Mouse (Mus musculus) kidney, postnatal 0 days (tissue): ENCODE measurements around the gene Samd14. TPM values are rescaled to one million over a fixed set of nuclear protein-coding genes. Genes with fewer than 3 reads are reported as not detected.

Source experiments
- ATAC-seq: fragments of 200-750 bp; cut with Nextera tagmentation; replicated peaks from 2 replicates; pipeline ENCODE4 v1.8.0; 2017; ENCODE audit warnings: low read depth, moderate number of reproducible peaks, moderate TSS enrichment, moderate library complexity; ENCODE audit not compliant: low FRiP score
- DNase-seq: peaks from one replicate; pipeline ENCODE4 v3.0.0-alpha.2; 2016; ENCODE audit warnings: low spot score
- H3K27ac ChIP-seq: fragments of 300-500 bp; sonication (generic); 2 replicates; pipeline ENCODE4 v1.5.1; 2014; ENCODE audit warnings: mild to moderate bottlenecking
- H3K27me3 ChIP-seq: fragments of 300-500 bp; sonication (generic); 2 replicates; pipeline ENCODE4 v1.6.1; 2014; ENCODE audit warnings: low read length, mixed read lengths; ENCODE audit not compliant: insufficient read depth
- H3K36me3 ChIP-seq: fragments of 300-500 bp; sonication (generic); 2 replicates; pipeline ENCODE4 v1.6.1; 2014; ENCODE audit warnings: low read length, mixed read lengths; ENCODE audit not compliant: insufficient read depth
- H3K4me1 ChIP-seq: fragments of 300-500 bp; sonication (generic); replicated peaks from 2 replicates; pipeline ENCODE4 v1.6.1; 2014; ENCODE audit warnings: antibody characterized with exemption, low read length, mixed read lengths; ENCODE audit not compliant: insufficient read depth
- H3K4me2 ChIP-seq: fragments of 300-500 bp; sonication (generic); 2 replicates; pipeline ENCODE4 v1.6.1; 2014; ENCODE audit warnings: mild to moderate bottlenecking, low read length, moderate library complexity, mixed read lengths
- H3K4me3 ChIP-seq: fragments of 300-500 bp; sonication (generic); replicated peaks from 2 replicates; pipeline ENCODE4 v1.5.1; 2014; ENCODE audit warnings: low read depth, low read length
- H3K9ac ChIP-seq: fragments of 300-500 bp; sonication (generic); 2 replicates; pipeline ENCODE4 v1.6.1; 2014; ENCODE audit warnings: low read depth, low read length
- H3K9me3 ChIP-seq: fragments of 300-500 bp; sonication (generic); replicated peaks from 2 replicates; pipeline ENCODE4 v1.6.1; 2016; ENCODE audit warnings: low read length, inconsistent platforms, mixed read lengths
- CTCF ChIP-seq: IDR thresholded peaks from 2 replicates; pipeline ENCODE4 v1.5.1; 2016; ENCODE audit warnings: antibody characterized with exemption, low read depth, mild to moderate bottlenecking, moderate library complexity
- WGBS: fragments of 180-500 bp; shearing (Covaris S2); extraction: QIAGEN DNeasy Blood & Tissue Kit; methylation state at CpG from one replicate; pipeline ENCODE4 v1.1.7; 2014; 5-methylcytosine and 5-hydroxymethylcytosine counted together
- polyA plus RNA-seq: library from polyadenylated mRNA; unstranded; fragments of >200 nt; fragmentation: Nextera tagmentation; extraction: Ambion mirVana; gene quantifications from 2 replicates; pipeline ENCODE4 v1.2.1, GENCODE M21; 2015

Samd14 gene
- polyA plus RNA-seq, 1 experiment from 2014 or later: 13.1 TPM

DNA sequence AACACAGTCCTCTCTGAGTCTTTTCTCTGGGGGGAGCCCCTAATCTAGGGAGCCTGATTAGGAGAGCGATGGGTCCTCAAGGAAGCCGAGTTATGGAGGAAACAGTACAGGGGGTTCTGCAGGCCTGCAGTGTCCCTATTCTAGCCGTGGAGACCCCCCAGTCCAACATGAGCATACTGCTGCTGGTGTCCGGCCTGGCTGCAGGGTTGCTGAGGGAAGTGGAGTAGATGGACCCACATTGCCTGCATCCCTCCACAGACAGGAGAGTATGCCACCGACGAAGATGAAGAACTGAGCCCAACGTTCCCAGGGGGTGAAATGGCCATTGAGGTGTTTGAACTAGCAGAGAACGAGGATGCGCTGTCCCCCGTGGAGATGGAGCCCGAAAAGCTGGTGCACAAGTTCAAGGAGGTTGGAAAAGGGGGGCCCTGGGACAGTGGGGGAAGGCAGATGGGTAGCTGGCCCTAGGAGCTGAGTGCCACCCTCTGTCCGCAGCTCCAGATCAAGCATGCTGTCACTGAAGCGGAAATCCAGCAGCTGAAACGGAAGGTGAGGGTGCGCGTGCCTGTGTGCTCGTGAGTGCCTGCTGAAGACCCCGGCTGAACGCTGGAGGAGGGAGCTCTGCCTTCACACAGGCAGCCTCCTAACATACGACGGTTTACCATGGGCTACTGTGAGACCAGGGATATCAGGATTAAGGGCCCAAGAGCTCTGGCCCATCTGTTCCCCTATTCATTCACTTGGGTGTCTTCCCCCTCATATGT lies 7.9 kb upstream of the Samd14 start:
- H3K27ac ChIP-seq: no peak overlapping the region
- H3K4me2 ChIP-seq: no peak overlapping the region
- H3K27me3 ChIP-seq: no peaks in the 10 kb centered on the region
- H3K36me3 ChIP-seq: peaks cover 45% of the 10 kb centered on the region
- 86% methylated on average over 21 of the region's 21 CpGs for WGBS
- H3K9me3 ChIP-seq: no peaks in the 10 kb centered on the region
- TF ChIP-seq CTCF: no peak
- ATAC-seq: no peak
- no peak for DNase-seq
- H3K4me3 ChIP-seq: no peak overlapping the region
- no peak overlapping the region for H3K9ac ChIP-seq
- H3K4me1 ChIP-seq: peaks cover 9% of the 10 kb centered on the region; the same call in 1 of the 2 replicates

DNA sequence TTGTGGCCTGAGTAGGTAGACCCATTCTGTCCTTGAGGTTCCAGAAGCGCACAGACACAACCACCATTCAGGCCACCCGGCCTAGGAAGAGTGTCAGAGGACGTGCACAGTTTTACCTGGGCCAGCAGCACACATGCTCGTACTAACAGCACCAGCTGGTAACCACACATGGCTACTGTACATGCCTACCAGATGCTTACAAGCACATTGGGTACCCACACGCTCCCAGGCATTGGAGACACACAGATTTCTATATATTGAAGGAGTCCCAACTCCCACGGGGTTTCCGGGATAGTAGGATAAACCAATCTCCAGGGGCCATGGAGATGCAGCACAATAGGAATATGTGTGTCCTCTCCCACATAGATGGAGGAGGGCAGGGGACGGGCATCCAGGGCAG lies 7.0 kb upstream of the Samd14 start:
- WGBS: 96% methylated on average over 8 of the region's 8 CpGs
- ATAC-seq (no peak), DNase-seq (no peak)
- Histone ChIP-seq H3K4me2 (no peak overlapping the region), H3K27me3 (no peaks in the 10 kb centered on the region), H3K4me1 (peaks cover 9% of the 10 kb centered on the region; the same call in 1 of the 2 replicates), H3K9me3 (no peaks in the 10 kb centered on the region), H3K9ac (no peak overlapping the region), H3K4me3 (no peak overlapping the region), H3K36me3 (peaks cover 40% of the 10 kb centered on the region), H3K27ac (no peak overlapping the region)
- TF ChIP-seq CTCF: no peak

DNA sequence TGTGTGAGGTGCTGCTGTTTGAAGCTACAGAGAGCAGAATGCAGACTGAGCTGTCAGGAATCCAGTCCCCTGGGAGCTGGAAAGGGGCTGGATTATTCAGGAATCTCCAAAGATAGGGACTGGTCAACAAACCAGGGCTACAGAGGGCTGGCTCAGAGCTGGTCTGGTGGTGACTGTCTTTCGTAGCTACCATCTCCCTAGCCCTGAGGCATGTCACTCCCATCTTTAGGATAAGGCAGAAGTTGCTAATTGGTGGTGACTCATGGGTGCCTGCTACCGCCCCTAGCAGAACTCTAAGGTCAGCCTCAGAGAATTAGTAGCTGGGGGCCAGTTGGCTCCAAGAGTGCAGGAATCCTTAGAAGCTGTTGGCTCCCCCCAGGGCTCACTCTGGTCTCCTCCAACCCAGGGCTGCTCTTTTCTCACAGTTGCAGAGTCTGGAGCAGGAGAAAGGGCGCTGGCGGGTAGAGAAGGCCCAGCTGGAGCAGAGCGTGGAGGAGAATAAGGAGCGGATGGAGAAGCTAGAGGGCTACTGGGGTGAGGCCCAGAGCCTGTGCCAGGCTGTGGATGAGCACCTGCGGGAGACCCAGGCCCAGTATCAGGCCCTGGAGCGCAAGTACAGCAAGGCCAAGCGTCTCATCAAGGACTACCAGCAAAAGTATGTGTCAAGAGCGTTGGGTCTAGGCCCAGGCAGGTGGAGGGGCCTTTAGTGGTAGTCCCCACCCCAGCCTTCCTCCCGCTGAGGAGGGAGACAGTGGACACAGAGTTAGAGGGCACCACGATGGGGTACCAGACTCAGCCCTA lies 5.3 kb upstream of the Samd14 start:
- H3K27ac ChIP-seq: no peak overlapping the region
- 82% methylated on average over 12 of the region's 12 CpGs for WGBS
- DNase-seq: no peak
- ATAC-seq: no peak
- no peak for TF ChIP-seq CTCF
- H3K4me2 ChIP-seq: no peak overlapping the region
- 0 out of 2 replicates have a peak overlapping the region, but pooled peaks have one; percentile 23 for H3K9ac ChIP-seq
- H3K4me3 ChIP-seq: no peak overlapping the region
- peaks cover 20% of the 10 kb centered on the region for H3K4me1 ChIP-seq
- H3K36me3 ChIP-seq: peaks cover 26% of the 10 kb centered on the region
- no peaks in the 10 kb centered on the region for H3K27me3 ChIP-seq
- no peaks in the 10 kb centered on the region for H3K9me3 ChIP-seq

DNA sequence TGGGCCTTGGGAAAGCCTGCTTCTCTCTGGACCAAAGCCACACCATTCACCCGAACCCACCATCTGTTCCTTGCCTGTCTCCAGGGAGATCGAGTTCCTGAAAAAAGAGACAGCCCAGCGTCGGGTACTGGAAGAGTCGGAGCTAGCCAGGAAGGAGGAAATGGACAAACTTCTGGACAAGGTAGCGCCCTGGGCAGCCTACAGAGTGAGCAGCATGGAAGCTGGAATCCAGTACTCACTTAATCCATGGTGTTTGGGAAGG lies 4.8 kb upstream of the Samd14 start:
- ATAC-seq (no peak), DNase-seq (no peak)
- H3K27me3 ChIP-seq: no peaks in the 10 kb centered on the region
- H3K4me2 ChIP-seq: no peak overlapping the region
- H3K4me1 ChIP-seq: peaks cover 21% of the 10 kb centered on the region
- H3K36me3 ChIP-seq: peaks cover 20% of the 10 kb centered on the region
- 40% methylated on average over 6 of the region's 6 CpGs for WGBS
- no peak overlapping the region for H3K4me3 ChIP-seq
- no peak for TF ChIP-seq CTCF
- 0 out of 2 replicates have a peak overlapping the region, but pooled peaks have one; percentile 23 for H3K9ac ChIP-seq
- H3K9me3 ChIP-seq: no peaks in the 10 kb centered on the region
- no peak overlapping the region for H3K27ac ChIP-seq

DNA sequence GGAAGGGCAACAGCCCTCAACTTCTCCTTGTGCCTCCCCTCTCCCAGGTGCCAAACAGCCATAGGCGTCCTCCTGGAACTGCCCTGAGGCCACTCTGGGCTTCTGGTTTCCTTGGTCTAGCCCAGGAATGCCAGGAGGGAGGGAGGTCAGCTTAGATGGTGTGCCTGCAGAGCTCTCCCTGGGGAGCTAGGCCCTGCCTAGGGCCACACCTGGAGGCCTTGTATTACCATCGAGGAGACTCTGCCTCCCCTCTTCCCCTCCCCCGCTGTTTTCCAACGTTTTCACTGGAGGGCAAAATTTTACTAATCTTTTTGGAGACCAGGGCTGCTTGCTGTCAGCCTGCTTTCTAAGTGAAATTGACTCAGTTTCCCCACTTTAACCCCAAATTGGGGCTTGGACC lies 3.6 kb upstream of the Samd14 start:
- peaks cover 17% of the 10 kb centered on the region for H3K4me1 ChIP-seq
- DNase-seq (no peak), ATAC-seq (no peak)
- no peak overlapping the region for H3K4me3 ChIP-seq
- H3K9ac ChIP-seq: no peak overlapping the region
- TF ChIP-seq CTCF: no peak
- no peaks in the 10 kb centered on the region for H3K9me3 ChIP-seq
- no peak overlapping the region for H3K27ac ChIP-seq
- H3K36me3 ChIP-seq: peaks cover 19% of the 10 kb centered on the region
- no peaks in the 10 kb centered on the region for H3K27me3 ChIP-seq
- WGBS: 40% methylated on average over 4 of the region's 4 CpGs
- peak overlapping the region; percentile 71; the same call in 1 of the 2 replicates for H3K4me2 ChIP-seq

DNA sequence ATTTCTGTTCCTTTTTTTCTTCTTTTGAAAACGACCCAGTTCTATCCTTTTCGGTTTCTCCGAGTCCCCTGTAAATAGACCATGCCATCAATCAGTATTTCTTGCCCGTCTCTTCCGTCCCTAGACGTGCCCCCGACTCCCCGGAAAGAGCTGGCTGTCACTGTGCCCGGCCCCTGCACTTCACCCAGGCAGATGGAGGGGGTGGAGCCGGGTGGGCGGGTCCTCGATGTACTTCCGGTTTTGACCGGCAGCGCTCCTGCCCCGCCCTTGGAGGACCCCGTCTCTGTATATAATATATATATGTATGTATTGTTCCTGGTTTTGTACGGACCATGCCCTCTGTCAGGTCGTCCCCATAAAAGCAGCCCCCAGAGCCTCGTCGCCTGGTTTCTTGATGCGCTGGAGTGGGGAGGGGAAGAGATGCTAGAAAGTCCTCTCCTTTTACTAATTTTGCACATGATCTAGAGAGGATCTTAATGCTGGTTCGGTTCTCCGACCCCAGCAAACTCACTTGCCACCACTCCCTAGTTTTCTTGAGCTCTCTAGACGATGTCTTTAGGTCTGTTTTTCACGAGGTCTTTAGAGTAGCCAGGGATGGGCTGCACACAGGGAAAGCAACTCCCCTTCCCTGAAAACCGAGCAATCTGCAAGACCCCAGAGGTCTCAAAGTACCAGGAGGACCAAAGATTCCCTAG lies 3.0 kb upstream of the Samd14 start:
- H3K4me2 ChIP-seq: peak overlapping the region; percentile 71
- H3K9me3 ChIP-seq: no peaks in the 10 kb centered on the region
- peak overlapping the region; percentile 36 for H3K4me3 ChIP-seq
- ATAC-seq (0 out of 2 replicates have a peak, but pooled peaks have one; percentile 26), DNase-seq (peak; percentile 86)
- peaks cover 17% of the 10 kb centered on the region for H3K36me3 ChIP-seq
- 2% methylated on average over 27 of the region's 27 CpGs for WGBS
- H3K9ac ChIP-seq: peak overlapping the region; percentile 14; the same call in 1 of the 2 replicates
- peaks cover 21% of the 10 kb centered on the region for H3K4me1 ChIP-seq
- no peaks in the 10 kb centered on the region for H3K27me3 ChIP-seq
- peak overlapping the region; percentile 58; the same call in 1 of the 2 replicates for H3K27ac ChIP-seq
- no peak; the same call in 1 of the 2 replicates for TF ChIP-seq CTCF
